Mouse (Mus musculus) forebrain, embryonic 15.5 days (tissue): ENCODE measurements at regions not wholly inside any gene's neighbourhood (a gene's known extent, or its start where the extent isn't known, plus 50 kb on each side); places are given as distances from the start of the nearest gene placed in this dataset.

Source experiments
- ATAC-seq: fragments of 200-750 bp; cut with Nextera tagmentation; replicated peaks from 2 replicates; pipeline ENCODE4 v1.8.0; 2017; ENCODE audit warnings: mild to moderate bottlenecking, moderate TSS enrichment, moderate library complexity
- H3K27ac ChIP-seq: fragments of 300-500 bp; sonication (generic); replicated peaks from 2 replicates; pipeline ENCODE4 v1.5.1; 2015; ENCODE audit warnings: mild to moderate bottlenecking, inconsistent platforms
- H3K27me3 ChIP-seq: fragments of 300-500 bp; sonication (generic); 2 replicates; pipeline ENCODE4 v1.6.1; 2015; ENCODE audit warnings: inconsistent platforms
- H3K36me3 ChIP-seq: fragments of 300-500 bp; sonication (generic); 2 replicates; pipeline ENCODE4 v1.6.1; 2015; ENCODE audit warnings: mild to moderate bottlenecking, inconsistent platforms
- H3K4me1 ChIP-seq: fragments of 300-500 bp; sonication (generic); 2 replicates; pipeline ENCODE4 v1.6.1; 2015; ENCODE audit warnings: inconsistent platforms
- H3K4me2 ChIP-seq: fragments of 300-500 bp; sonication (generic); replicated peaks from 2 replicates; pipeline ENCODE4 v1.6.1; 2015; ENCODE audit warnings: mild to moderate bottlenecking, inconsistent platforms
- H3K4me3 ChIP-seq: fragments of 300-500 bp; sonication (generic); 2 replicates; pipeline ENCODE4 v1.5.1; 2015; ENCODE audit warnings: mild to moderate bottlenecking, inconsistent platforms
- H3K9ac ChIP-seq: fragments of 300-500 bp; sonication (generic); replicated peaks from 2 replicates; pipeline ENCODE4 v1.6.1; 2015; ENCODE audit warnings: mild to moderate bottlenecking, inconsistent platforms
- H3K9me3 ChIP-seq: fragments of 300-500 bp; sonication (generic); 2 replicates; pipeline ENCODE4 v1.6.1; 2016; ENCODE audit warnings: inconsistent platforms
- WGBS: fragments of 180-500 bp; shearing (Covaris S2); methylation state at CpG from one replicate; pipeline ENCODE4 v1.1.7; 2015; ENCODE audit warnings: mixed read lengths; 5-methylcytosine and 5-hydroxymethylcytosine counted together

- Histone ChIP-seq H3K27ac (no peak overlapping the region), H3K27me3 (no peaks in the 10 kb centered on the region), H3K9ac (no peak overlapping the region), H3K4me1 (no peaks in the 10 kb centered on the region; the same call in 1 of the 2 replicates), H3K9me3 (no peaks in the 10 kb centered on the region), H3K4me3 (no peak overlapping the region), H3K4me2 (no peak overlapping the region), H3K36me3 (no peaks in the 10 kb centered on the region)
- no peak for ATAC-seq
- WGBS, result 92% methylated on average over 3 of the region's 3 CpGs
Measured at GRCm38 (mm10) chr10:23450647-23450979, 100.0 kb upstream of the Eya4 start.

GRCm38 (mm10) chr10:23449860-23450646, 99.5 kb upstream of the Eya4 start:
- Histone ChIP-seq H3K27ac (no peak overlapping the region), H3K9me3 (no peaks in the 10 kb centered on the region), H3K4me3 (no peak overlapping the region), H3K36me3 (no peaks in the 10 kb centered on the region), H3K27me3 (no peaks in the 10 kb centered on the region), H3K4me2 (peak overlapping the region; percentile 27), H3K9ac (no peak overlapping the region), H3K4me1 (no peaks in the 10 kb centered on the region; the same call in 1 of the 2 replicates)
- ATAC-seq, result no peak
- WGBS, result 77% methylated on average over 19 of the region's 19 CpGs

GRCm38 (mm10) chr10:23448976-23449859, 98.6 kb upstream of the Eya4 start:
- no peak overlapping the region for H3K9ac ChIP-seq
- no peak overlapping the region; the same call in 1 of the 2 replicates for H3K4me3 ChIP-seq
- no peaks in the 10 kb centered on the region; the same call in 1 of the 2 replicates for H3K4me1 ChIP-seq
- H3K4me2 ChIP-seq, result peak overlapping the region; percentile 27
- no peaks in the 10 kb centered on the region for H3K27me3 ChIP-seq
- H3K9me3 ChIP-seq, result no peaks in the 10 kb centered on the region
- WGBS, result 33% methylated on average over 16 of the region's 16 CpGs
- ATAC-seq, result peak; percentile 51; the same call in 1 of the 2 replicates
- H3K27ac ChIP-seq, result no peak overlapping the region
- H3K36me3 ChIP-seq, result no peaks in the 10 kb centered on the region

DNA sequence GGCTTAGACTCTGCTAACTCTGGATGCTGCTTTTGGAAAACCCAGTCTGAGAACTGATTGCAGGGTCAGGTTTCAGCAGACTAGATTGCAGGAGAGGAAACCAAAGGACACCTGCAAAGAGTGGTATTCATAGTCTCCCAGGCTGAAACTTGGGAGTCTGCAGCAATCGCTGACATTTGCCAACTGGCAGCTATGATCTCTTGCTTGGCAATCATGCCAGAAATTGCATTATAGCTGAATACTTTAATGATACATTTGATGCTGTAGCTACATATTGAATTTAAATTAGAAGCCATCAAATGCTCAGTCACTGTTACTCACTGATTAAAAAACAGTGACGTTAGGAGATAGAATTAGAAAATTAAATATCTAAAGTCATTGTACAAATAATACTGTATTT, 79.8 kb upstream of the Eya4 start:
- Histone ChIP-seq H3K4me3 (no peak overlapping the region), H3K4me1 (no peaks in the 10 kb centered on the region), H3K9ac (no peak overlapping the region), H3K36me3 (no peaks in the 10 kb centered on the region), H3K27ac (no peak overlapping the region), H3K27me3 (no peaks in the 10 kb centered on the region), H3K4me2 (no peak overlapping the region), H3K9me3 (no peaks in the 10 kb centered on the region)
- ATAC-seq, result no peak
- 35% methylated on average over 2 of the region's 2 CpGs for WGBS

- H3K9ac ChIP-seq, result no peak overlapping the region
- H3K4me2 ChIP-seq, result peak overlapping the region; percentile 23
- no peaks in the 10 kb centered on the region for H3K27me3 ChIP-seq
- H3K4me3 ChIP-seq, result no peak overlapping the region
- peaks cover 13% of the 10 kb centered on the region for H3K4me1 ChIP-seq
- 6% methylated on average over 7 of the region's 7 CpGs for WGBS
- ATAC-seq, result peak; percentile 79
- H3K27ac ChIP-seq, result peak overlapping the region; percentile 14; the same call in 1 of the 2 replicates
- no peaks in the 10 kb centered on the region for H3K36me3 ChIP-seq
- no peaks in the 10 kb centered on the region for H3K9me3 ChIP-seq
Measured at GRCm38 (mm10) chr10:23413794-23414518, 63.4 kb upstream of the Eya4 start.

DNA sequence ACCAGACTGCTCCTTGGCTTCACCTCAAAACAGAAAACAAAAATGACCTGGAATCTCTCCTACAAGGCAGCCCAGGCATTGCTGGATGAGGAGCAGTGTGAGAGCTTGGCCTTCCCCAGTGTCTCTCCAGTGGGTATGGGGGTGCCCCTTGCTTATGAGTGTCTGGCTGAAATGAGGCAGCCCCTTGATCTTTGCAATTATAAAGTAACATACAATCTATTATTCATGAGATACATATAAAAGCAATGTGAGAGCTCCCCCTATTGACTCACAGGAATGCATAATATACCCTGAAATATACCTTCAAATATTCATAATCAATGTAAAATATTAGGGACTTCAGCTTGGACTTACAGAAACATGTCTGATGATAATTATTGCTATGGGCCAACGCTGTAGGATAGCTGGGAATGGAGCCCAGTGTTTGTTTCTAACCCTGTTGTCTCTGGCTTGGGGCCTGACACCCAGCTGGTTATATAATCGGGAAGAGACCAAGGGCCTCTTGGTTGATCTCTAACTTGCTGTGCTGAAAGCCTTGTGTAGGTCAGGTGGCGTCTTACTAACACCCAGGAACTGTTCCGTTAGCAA, 52.9 kb upstream of the Eya4 start:
- Histone ChIP-seq H3K4me1 (peaks cover 3% of the 10 kb centered on the region), H3K36me3 (no peaks in the 10 kb centered on the region), H3K9ac (no peak overlapping the region), H3K27ac (no peak overlapping the region), H3K4me2 (no peak overlapping the region), H3K27me3 (no peaks in the 10 kb centered on the region), H3K9me3 (0 out of 2 replicates have a peak, but pooled peaks cover 3% of the 10 kb centered on the region), H3K4me3 (no peak overlapping the region)
- 36% methylated on average over 4 of the region's 4 CpGs for WGBS
- ATAC-seq, result peak; percentile 80
